Mouse (Mus musculus) heart, embryonic 13.5 days (tissue): ENCODE results near the gene Gale. TPM values are rescaled to one million over a fixed set of nuclear protein-coding genes. Genes with fewer than 3 reads are reported as not detected.

ENCODE experiments used
- ATAC-seq: fragments of 200-750 bp; cut with Nextera tagmentation; 2 replicates; pipeline ENCODE4 v1.8.0; 2017; ENCODE audit warnings: moderate TSS enrichment; ENCODE audit not compliant: insufficient number of reproducible peaks, low FRiP score, low TSS enrichment; ENCODE audit errors: extremely low read depth
- H3K27ac ChIP-seq: fragments of 300-500 bp; sonication (generic); replicated peaks from 2 replicates; pipeline ENCODE4 v1.5.1; 2015; ENCODE audit warnings: moderate library complexity, mild to moderate bottlenecking, inconsistent platforms
- H3K27me3 ChIP-seq: fragments of 300-500 bp; sonication (generic); replicated peaks from 2 replicates; pipeline ENCODE4 v1.6.1; 2015; ENCODE audit warnings: mild to moderate bottlenecking, inconsistent platforms
- H3K36me3 ChIP-seq: fragments of 300-500 bp; sonication (generic); 2 replicates; pipeline ENCODE4 v1.6.1; 2015; ENCODE audit warnings: mild to moderate bottlenecking, inconsistent platforms
- H3K4me1 ChIP-seq: fragments of 300-500 bp; sonication (generic); 2 replicates; pipeline ENCODE4 v1.6.1; 2015; ENCODE audit warnings: inconsistent platforms
- H3K4me2 ChIP-seq: fragments of 300-500 bp; sonication (generic); 2 replicates; pipeline ENCODE4 v1.6.1; 2015; ENCODE audit warnings: inconsistent platforms, mild to moderate bottlenecking, moderate library complexity
- H3K4me3 ChIP-seq: fragments of 300-500 bp; sonication (generic); 2 replicates; pipeline ENCODE4 v1.5.1; 2015; ENCODE audit warnings: moderate library complexity, mild to moderate bottlenecking, inconsistent platforms
- H3K9ac ChIP-seq: fragments of 300-500 bp; sonication (generic); 2 replicates; pipeline ENCODE4 v1.6.1; 2015; ENCODE audit warnings: inconsistent platforms, mild to moderate bottlenecking, moderate library complexity
- H3K9me3 ChIP-seq: fragments of 300-500 bp; sonication (generic); 2 replicates; pipeline ENCODE4 v1.6.1; 2016; ENCODE audit warnings: inconsistent platforms
- WGBS: fragments of 180-500 bp; shearing (Covaris S2); methylation state at CpG from one replicate; pipeline ENCODE4 v1.1.7; 2015; ENCODE audit warnings: mixed read lengths; 5-methylcytosine and 5-hydroxymethylcytosine counted together
- polyA plus RNA-seq: library from polyadenylated mRNA; unstranded; fragments of >200 nt; fragmentation: Nextera tagmentation; extraction: Ambion mirVana; gene quantifications from 2 replicates; pipeline ENCODE4 v1.2.1, GENCODE M21; 2015

Gale gene
- polyA plus RNA-seq, 1 experiment from 2014 or later, result 28.7 TPM

- Histone ChIP-seq H3K9ac (no peak overlapping the region), H3K27me3 (no peaks in the 10 kb centered on the region), H3K4me1 (peaks cover 23% of the 10 kb centered on the region), H3K4me2 (no peak overlapping the region), H3K9me3 (no peaks in the 10 kb centered on the region), H3K27ac (no peak overlapping the region), H3K36me3 (peaks cover 61% of the 10 kb centered on the region), H3K4me3 (no peak overlapping the region)
- 25% methylated on average over 5 of the region's 5 CpGs for WGBS
- no peak for ATAC-seq
Measured at GRCm38 (mm10) chr4:135960717-135961116, 2.8 kb upstream of the Gale start.

- no peak overlapping the region for H3K4me2 ChIP-seq
- no peak overlapping the region for H3K9ac ChIP-seq
- WGBS, result 79% methylated on average over 5 of the region's 5 CpGs
- no peak overlapping the region for H3K27ac ChIP-seq
- H3K4me3 ChIP-seq, result no peak overlapping the region
- no peaks in the 10 kb centered on the region for H3K27me3 ChIP-seq
- ATAC-seq, result no peak
- H3K4me1 ChIP-seq, result peaks cover 23% of the 10 kb centered on the region
- no peaks in the 10 kb centered on the region for H3K9me3 ChIP-seq
- H3K36me3 ChIP-seq, result peaks cover 62% of the 10 kb centered on the region
Measured at GRCm38 (mm10) chr4:135961709-135962108, 1.8 kb upstream of the Gale start.

GRCm38 (mm10) chr4:135962198-135962597 is 1.3 kb upstream of the Gale start:
- H3K36me3 ChIP-seq, result peaks cover 65% of the 10 kb centered on the region
- peak overlapping the region; percentile 82; the same call in 1 of the 2 replicates for H3K4me3 ChIP-seq
- no peaks in the 10 kb centered on the region for H3K27me3 ChIP-seq
- H3K9ac ChIP-seq, result peak overlapping the region; percentile 86
- 82% methylated on average over 7 of the region's 7 CpGs for WGBS
- peaks cover 23% of the 10 kb centered on the region for H3K4me1 ChIP-seq
- H3K4me2 ChIP-seq, result peak overlapping the region; percentile 98
- 0 out of 2 replicates have a peak overlapping the region, but pooled peaks have one; percentile 86 for H3K27ac ChIP-seq
- ATAC-seq, result no peak
- H3K9me3 ChIP-seq, result no peaks in the 10 kb centered on the region

GRCm38 (mm10) chr4:135962946-135963345 is 581 bp upstream of the Gale start:
- Histone ChIP-seq H3K4me3 (peak overlapping the region; percentile 82), H3K4me2 (peak overlapping the region; percentile 98), H3K9me3 (no peaks in the 10 kb centered on the region), H3K4me1 (peaks cover 23% of the 10 kb centered on the region), H3K9ac (peak overlapping the region; percentile 86), H3K27ac (peak overlapping the region; percentile 86), H3K27me3 (no peaks in the 10 kb centered on the region), H3K36me3 (peaks cover 65% of the 10 kb centered on the region)
- ATAC-seq, result no peak
- WGBS, result 5% methylated on average over 15 of the region's 15 CpGs

- Histone ChIP-seq H3K36me3 (peaks cover 66% of the 10 kb centered on the region), H3K4me3 (peak overlapping the region; percentile 82), H3K9ac (peak overlapping the region; percentile 86), H3K4me1 (peaks cover 23% of the 10 kb centered on the region), H3K9me3 (no peaks in the 10 kb centered on the region), H3K27me3 (no peaks in the 10 kb centered on the region), H3K27ac (peak overlapping the region; percentile 79), H3K4me2 (peak overlapping the region; percentile 98)
- no peak for ATAC-seq
- 5% methylated on average over 12 of the region's 12 CpGs for WGBS
Measured at GRCm38 (mm10) chr4:135964426-135964825, 899 bp downstream of the Gale start.

GRCm38 (mm10) chr4:135965113-135965512 is 1.6 kb downstream of the Gale start:
- Histone ChIP-seq H3K27ac (no peak overlapping the region), H3K36me3 (peaks cover 66% of the 10 kb centered on the region), H3K4me1 (peaks cover 23% of the 10 kb centered on the region), H3K9me3 (no peaks in the 10 kb centered on the region), H3K4me2 (peak overlapping the region; percentile 98), H3K9ac (no peak overlapping the region), H3K4me3 (0 out of 2 replicates have a peak overlapping the region, but pooled peaks have one; percentile 82), H3K27me3 (no peaks in the 10 kb centered on the region)
- ATAC-seq, result no peak
- 81% methylated on average over 9 of the region's 9 CpGs for WGBS

- no peak overlapping the region for H3K9ac ChIP-seq
- peaks cover 64% of the 10 kb centered on the region for H3K36me3 ChIP-seq
- no peak overlapping the region for H3K4me2 ChIP-seq
- no peaks in the 10 kb centered on the region for H3K9me3 ChIP-seq
- no peaks in the 10 kb centered on the region for H3K27me3 ChIP-seq
- H3K4me3 ChIP-seq, result no peak overlapping the region
- no peak for ATAC-seq
- H3K4me1 ChIP-seq, result peaks cover 30% of the 10 kb centered on the region
- WGBS, result 91% methylated on average over 16 of the region's 16 CpGs
- no peak overlapping the region for H3K27ac ChIP-seq
Measured at GRCm38 (mm10) chr4:135966283-135966682, 2.8 kb downstream of the Gale start.

GRCm38 (mm10) chr4:135967086-135967760 is 3.7 kb downstream of the Gale start:
- peaks cover 37% of the 10 kb centered on the region for H3K4me1 ChIP-seq
- no peak overlapping the region for H3K4me3 ChIP-seq
- no peak overlapping the region for H3K9ac ChIP-seq
- H3K4me2 ChIP-seq, result no peak overlapping the region
- peaks cover 55% of the 10 kb centered on the region for H3K36me3 ChIP-seq
- no peaks in the 10 kb centered on the region for H3K9me3 ChIP-seq
- ATAC-seq, result no peak
- 88% methylated on average over 18 of the region's 18 CpGs for WGBS
- H3K27ac ChIP-seq, result no peak overlapping the region
- H3K27me3 ChIP-seq, result no peaks in the 10 kb centered on the region

GRCm38 (mm10) chr4:135968271-135968869 is 4.8 kb downstream of the Gale start:
- Histone ChIP-seq H3K27ac (no peak overlapping the region), H3K4me2 (no peak overlapping the region), H3K4me3 (no peak overlapping the region), H3K9ac (no peak overlapping the region), H3K27me3 (no peaks in the 10 kb centered on the region), H3K9me3 (no peaks in the 10 kb centered on the region), H3K36me3 (peaks cover 54% of the 10 kb centered on the region), H3K4me1 (peaks cover 35% of the 10 kb centered on the region)
- ATAC-seq, result no peak
- WGBS, result 67% methylated on average over 19 of the region's 19 CpGs

- no peak overlapping the region for H3K9ac ChIP-seq
- H3K4me1 ChIP-seq, result peaks cover 33% of the 10 kb centered on the region
- H3K4me2 ChIP-seq, result no peak overlapping the region
- no peaks in the 10 kb centered on the region for H3K27me3 ChIP-seq
- no peak overlapping the region for H3K4me3 ChIP-seq
- H3K27ac ChIP-seq, result no peak overlapping the region
- 90% methylated on average over 13 of the region's 13 CpGs for WGBS
- no peak for ATAC-seq
- H3K9me3 ChIP-seq, result no peaks in the 10 kb centered on the region
- peaks cover 56% of the 10 kb centered on the region for H3K36me3 ChIP-seq
Measured at GRCm38 (mm10) chr4:135969070-135969750, 5.7 kb downstream of the Gale start.

GRCm38 (mm10) chr4:135970585-135970984 is 7.1 kb downstream of the Gale start:
- no peaks in the 10 kb centered on the region for H3K27me3 ChIP-seq
- H3K9ac ChIP-seq, result no peak overlapping the region
- no peak overlapping the region for H3K4me3 ChIP-seq
- H3K4me2 ChIP-seq, result no peak overlapping the region
- WGBS, result 87% methylated on average over 11 of the region's 11 CpGs
- H3K27ac ChIP-seq, result no peak overlapping the region
- peaks cover 23% of the 10 kb centered on the region for H3K4me1 ChIP-seq
- H3K9me3 ChIP-seq, result no peaks in the 10 kb centered on the region
- peaks cover 68% of the 10 kb centered on the region for H3K36me3 ChIP-seq
- ATAC-seq, result no peak
